Mouse (Mus musculus) intestine, embryonic 16.5 days (tissue): Measurements from ENCODE around the gene Morc2a. TPM values are rescaled to one million over a fixed set of nuclear protein-coding genes. Genes with fewer than 3 reads are reported as not detected.

Experiments
- polyA plus RNA-seq: library from polyadenylated mRNA; unstranded; fragments of >200 nt; fragmentation: Nextera tagmentation; extraction: Ambion mirVana; gene quantifications from 2 replicates; pipeline ENCODE4 v1.2.1, GENCODE M21; 2015

The Morc2a gene
- polyA plus RNA-seq, 1 experiment from 2014 or later, result 17.1 TPM

Other genes with a start within 250 kb of the Morc2a start
- gene Limk2, start 240.0 kb upstream of the Morc2a start, polyA plus RNA-seq, result 81.3 and 90.6 TPM in 2 replicates
- gene Rnf185, start 196.8 kb upstream of the Morc2a start, polyA plus RNA-seq, result 34.1 and 36.1 TPM in 2 replicates
- 0.33 and 0.43 TPM in 2 replicates for gene Pla2g3, start 160.9 kb upstream of the Morc2a start, polyA plus RNA-seq
- 5.6 and 5.9 TPM in 2 replicates for gene Inpp5j, start 144.4 kb upstream of the Morc2a start, polyA plus RNA-seq
- gene Selenom, start 134.5 kb upstream of the Morc2a start, polyA plus RNA-seq, result 182 and 185 TPM in 2 replicates
- gene Smtn, start 108.6 kb upstream of the Morc2a start, polyA plus RNA-seq, result 78.2 and 80.1 TPM in 2 replicates
- 0.28 and 0.45 TPM in 2 replicates for gene Osbp2, start 214.7 kb downstream of the Morc2a start, polyA plus RNA-seq
- gene 4921536K21Rik, start 245.9 kb downstream of the Morc2a start, polyA plus RNA-seq, result 0.37 and 0.39 TPM in 2 replicates
- gene Dusp18, start 246.0 kb downstream of the Morc2a start, polyA plus RNA-seq, result 5.2 and 5.6 TPM in 2 replicates